Mouse (Mus musculus) hindbrain, embryonic 11.5 days (tissue): ENCODE measurements around the gene Hc. TPM values are rescaled to one million over a fixed set of nuclear protein-coding genes. Genes with fewer than 3 reads are reported as not detected.

Experiments
- ATAC-seq: fragments of 200-750 bp; cut with Nextera tagmentation; 2 replicates; pipeline ENCODE4 v1.8.0; 2017; ENCODE audit warnings: mild to moderate bottlenecking, moderate TSS enrichment, moderate library complexity; ENCODE audit not compliant: low FRiP score
- DNase-seq: peaks from one replicate; pipeline ENCODE4 v3.0.0-alpha.2; 2015; ENCODE audit warnings: low spot score
- H3K27ac ChIP-seq: fragments of 300-500 bp; sonication (generic); 2 replicates; pipeline ENCODE4 v1.5.1; 2014; ENCODE audit warnings: mild to moderate bottlenecking, low read depth, low read length
- H3K27me3 ChIP-seq: fragments of 300-500 bp; sonication (generic); 2 replicates; pipeline ENCODE4 v1.6.1; 2014; ENCODE audit warnings: mild to moderate bottlenecking, low read length, moderate library complexity, mixed read lengths; ENCODE audit not compliant: control insufficient read depth, insufficient read depth
- H3K36me3 ChIP-seq: fragments of 300-500 bp; sonication (generic); 2 replicates; pipeline ENCODE4 v1.6.1; 2014; ENCODE audit warnings: mild to moderate bottlenecking, low read length, moderate library complexity, mixed read lengths; ENCODE audit not compliant: control insufficient read depth, insufficient read depth
- H3K4me1 ChIP-seq: fragments of 300-500 bp; sonication (generic); replicated peaks from 2 replicates; pipeline ENCODE4 v1.6.1; 2014; ENCODE audit warnings: low read length, mixed read lengths; ENCODE audit not compliant: control insufficient read depth, insufficient read depth
- H3K4me2 ChIP-seq: fragments of 300-500 bp; sonication (generic); replicated peaks from 2 replicates; pipeline ENCODE4 v1.6.1; 2014; ENCODE audit warnings: mild to moderate bottlenecking, low read depth, low read length
- H3K4me3 ChIP-seq: fragments of 300-500 bp; sonication (generic); 2 replicates; pipeline ENCODE4 v1.5.1; 2014; ENCODE audit warnings: low read depth, low read length
- H3K9ac ChIP-seq: fragments of 300-500 bp; sonication (generic); 2 replicates; pipeline ENCODE4 v1.6.1; 2014; ENCODE audit warnings: low read depth, low read length
- H3K9me3 ChIP-seq: fragments of 300-500 bp; sonication (generic); 2 replicates; pipeline ENCODE4 v1.6.1; 2016; ENCODE audit warnings: low read length; ENCODE audit not compliant: control insufficient read depth
- WGBS: fragments of 180-500 bp; shearing (Covaris S2); extraction: QIAGEN DNeasy Blood & Tissue Kit; methylation state at CpG from one replicate; pipeline ENCODE4 v1.1.7; 2014; 5-methylcytosine and 5-hydroxymethylcytosine counted together
- polyA plus RNA-seq: library from polyadenylated mRNA; unstranded; fragments of >200 nt; fragmentation: Nextera tagmentation; extraction: Ambion mirVana; gene quantifications from 2 replicates; pipeline ENCODE4 v1.2.1, GENCODE M21; 2014

Hc gene
- polyA plus RNA-seq, 1 experiment from 2014 or later = 0.60 TPM

DNA sequence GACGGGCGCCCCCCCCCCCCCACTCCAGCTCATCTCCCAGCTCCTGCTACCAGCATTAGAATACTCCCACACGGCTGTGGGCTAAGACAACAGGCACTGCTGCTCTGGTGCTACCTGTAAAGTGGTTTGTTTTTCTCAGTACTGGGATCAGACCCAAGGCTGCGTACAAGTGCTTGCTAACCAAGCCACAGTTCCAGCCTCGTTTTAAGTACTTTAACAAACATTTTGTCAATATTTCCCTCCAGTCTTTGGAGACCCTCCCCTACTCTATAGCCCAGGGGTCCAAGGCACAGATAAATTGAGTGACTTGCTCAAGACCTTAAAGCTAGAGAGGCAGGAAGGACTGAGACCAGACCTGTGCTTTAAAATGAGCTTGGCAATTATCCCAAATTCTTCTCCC, 100.8 kb downstream of the Hc start:
- H3K27me3 ChIP-seq = no peaks in the 10 kb centered on the region
- H3K9me3 ChIP-seq = no peaks in the 10 kb centered on the region
- no peak overlapping the region for H3K4me3 ChIP-seq
- H3K27ac ChIP-seq = no peak overlapping the region
- ATAC-seq (no peak), DNase-seq (no peak)
- WGBS = 89% methylated on average over 3 of the region's 5 CpGs
- no peaks in the 10 kb centered on the region for H3K36me3 ChIP-seq
- no peak overlapping the region for H3K9ac ChIP-seq
- H3K4me2 ChIP-seq = no peak overlapping the region
- H3K4me1 ChIP-seq = no peaks in the 10 kb centered on the region

- Histone ChIP-seq H3K9me3 (no peaks in the 10 kb centered on the region), H3K4me1 (no peaks in the 10 kb centered on the region), H3K27me3 (no peaks in the 10 kb centered on the region), H3K27ac (no peak overlapping the region), H3K4me2 (no peak overlapping the region), H3K4me3 (no peak overlapping the region), H3K36me3 (no peaks in the 10 kb centered on the region), H3K9ac (no peak overlapping the region)
- DNase-seq (no peak), ATAC-seq (no peak)
- 89% methylated on average over 7 of the region's 7 CpGs for WGBS
These were observed 102.7 kb downstream of the Hc start for GRCm38 (mm10) chr2:34958582-34958981.

- DNase-seq (no peak), ATAC-seq (no peak)
- Histone ChIP-seq H3K4me2 (no peak overlapping the region), H3K9ac (no peak overlapping the region), H3K36me3 (no peaks in the 10 kb centered on the region), H3K9me3 (no peaks in the 10 kb centered on the region), H3K4me1 (no peaks in the 10 kb centered on the region), H3K27me3 (no peaks in the 10 kb centered on the region), H3K4me3 (no peak overlapping the region), H3K27ac (no peak overlapping the region)
- WGBS = 73% methylated on average over 7 of the region's 7 CpGs
These were observed 103.2 kb downstream of the Hc start for GRCm38 (mm10) chr2:34958036-34958435.

DNA sequence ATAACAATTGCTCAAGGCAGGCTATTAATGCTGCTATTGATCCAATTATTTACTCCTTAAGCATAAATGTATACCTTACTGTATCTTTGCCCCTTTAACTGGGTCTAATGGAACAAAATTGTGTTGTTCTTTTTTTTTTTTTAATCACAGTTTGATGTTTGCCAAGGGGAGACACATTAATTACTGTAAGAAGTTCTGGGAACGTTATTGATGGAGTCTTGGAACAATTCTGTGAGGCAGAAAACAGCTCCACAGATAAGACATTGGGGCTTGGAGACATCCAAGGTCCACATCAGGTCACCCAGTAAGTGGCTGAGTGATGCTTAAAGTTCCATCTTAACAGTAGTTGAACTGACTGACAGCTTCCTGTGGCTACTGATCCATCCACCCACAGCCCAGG, 103.8 kb downstream of the Hc start:
- Histone ChIP-seq H3K4me2 (no peak overlapping the region), H3K9ac (no peak overlapping the region), H3K4me3 (no peak overlapping the region), H3K27ac (no peak overlapping the region), H3K36me3 (no peaks in the 10 kb centered on the region), H3K27me3 (no peaks in the 10 kb centered on the region), H3K4me1 (no peaks in the 10 kb centered on the region), H3K9me3 (no peaks in the 10 kb centered on the region)
- WGBS = 85% methylated on average over 1 of the region's 1 CpGs
- ATAC-seq = no peak
- DNase-seq = no peak

DNA sequence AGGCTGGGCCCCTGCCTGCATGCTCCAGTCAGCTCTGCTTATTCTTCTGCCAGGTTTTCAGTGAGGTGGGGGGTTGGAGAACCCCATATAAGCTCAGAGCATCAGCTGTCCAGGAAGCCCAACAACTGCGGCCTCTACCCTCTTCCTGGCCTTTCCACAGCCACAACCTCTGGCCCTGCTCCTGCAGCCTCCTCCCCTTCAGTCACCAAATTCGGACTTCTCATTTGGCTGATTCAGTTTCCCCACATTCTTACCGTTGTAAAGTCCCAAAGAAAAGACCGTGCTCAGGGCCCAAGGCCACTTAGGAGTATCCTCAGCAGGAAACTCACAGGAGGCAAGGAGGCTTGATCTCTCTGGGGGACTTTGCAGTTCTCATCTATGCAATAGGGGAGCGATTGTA, 104.3 kb downstream of the Hc start:
- Histone ChIP-seq H3K9me3 (no peaks in the 10 kb centered on the region), H3K27ac (no peak overlapping the region), H3K4me1 (no peaks in the 10 kb centered on the region), H3K27me3 (no peaks in the 10 kb centered on the region), H3K4me2 (no peak overlapping the region), H3K4me3 (no peak overlapping the region), H3K36me3 (no peaks in the 10 kb centered on the region), H3K9ac (no peak overlapping the region)
- ATAC-seq (no peak), DNase-seq (no peak)
- 72% methylated on average over 5 of the region's 5 CpGs for WGBS

DNA sequence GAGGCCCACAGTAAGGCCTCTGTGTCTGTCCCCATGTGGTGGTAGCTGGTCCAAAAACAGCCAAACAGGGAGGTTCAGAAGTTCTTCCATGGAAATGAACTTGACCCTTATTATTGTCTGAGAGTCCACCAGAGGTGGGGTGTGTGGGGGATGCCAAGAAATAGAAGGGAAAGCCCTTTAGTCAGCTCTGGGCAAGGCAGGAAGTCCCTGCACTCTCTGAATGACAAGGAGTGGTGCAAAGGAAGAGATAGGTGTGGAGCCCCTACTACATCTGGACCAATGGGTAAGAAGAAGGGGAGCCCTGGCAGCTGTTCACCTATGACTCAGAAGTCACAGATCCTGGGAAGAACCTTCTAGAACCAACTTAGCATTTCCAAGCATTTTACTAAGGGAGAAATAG, 106.9 kb downstream of the Hc start:
- no peaks in the 10 kb centered on the region for H3K4me1 ChIP-seq
- H3K9me3 ChIP-seq = no peaks in the 10 kb centered on the region
- H3K9ac ChIP-seq = no peak overlapping the region
- no peak overlapping the region for H3K4me3 ChIP-seq
- ATAC-seq (no peak), DNase-seq (no peak)
- no peaks in the 10 kb centered on the region for H3K36me3 ChIP-seq
- H3K4me2 ChIP-seq = no peak overlapping the region
- no peak overlapping the region for H3K27ac ChIP-seq
- H3K27me3 ChIP-seq = no peaks in the 10 kb centered on the region

DNA sequence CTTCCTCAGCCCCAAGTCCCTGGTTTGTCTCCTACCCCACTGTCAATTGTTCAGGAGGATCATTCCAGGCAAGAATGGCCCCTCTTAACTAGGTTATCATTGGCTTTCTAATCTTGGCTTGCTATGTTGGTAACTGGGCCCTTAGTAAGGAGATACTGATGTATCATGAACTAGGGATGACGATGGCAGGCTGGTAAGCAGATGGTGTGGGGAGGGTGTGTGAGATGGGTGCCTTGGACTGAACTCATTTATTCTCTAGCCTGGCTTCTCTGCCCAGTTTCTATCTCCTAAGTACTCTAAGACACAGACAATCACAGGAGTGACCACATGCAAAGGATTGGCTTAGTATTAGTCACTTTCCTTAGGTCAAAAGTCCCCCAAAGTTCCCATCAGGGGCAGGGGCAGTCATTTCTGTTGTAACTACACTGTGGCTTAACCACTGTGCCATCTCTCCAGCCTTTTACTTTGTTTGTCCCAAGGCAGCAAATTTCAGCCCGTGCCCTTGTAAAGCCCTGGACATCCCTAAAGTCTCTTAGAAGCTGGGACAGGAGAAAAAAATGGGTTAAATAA, 107.6 kb downstream of the Hc start:
- H3K4me3 ChIP-seq = no peak overlapping the region
- no peaks in the 10 kb centered on the region for H3K27me3 ChIP-seq
- ATAC-seq (no peak), DNase-seq (no peak)
- no peak overlapping the region for H3K4me2 ChIP-seq
- no peak overlapping the region for H3K27ac ChIP-seq
- no peaks in the 10 kb centered on the region for H3K36me3 ChIP-seq
- no peaks in the 10 kb centered on the region for H3K9me3 ChIP-seq
- H3K9ac ChIP-seq = no peak overlapping the region
- 80% methylated on average over 2 of the region's 2 CpGs for WGBS
- no peaks in the 10 kb centered on the region for H3K4me1 ChIP-seq

DNA sequence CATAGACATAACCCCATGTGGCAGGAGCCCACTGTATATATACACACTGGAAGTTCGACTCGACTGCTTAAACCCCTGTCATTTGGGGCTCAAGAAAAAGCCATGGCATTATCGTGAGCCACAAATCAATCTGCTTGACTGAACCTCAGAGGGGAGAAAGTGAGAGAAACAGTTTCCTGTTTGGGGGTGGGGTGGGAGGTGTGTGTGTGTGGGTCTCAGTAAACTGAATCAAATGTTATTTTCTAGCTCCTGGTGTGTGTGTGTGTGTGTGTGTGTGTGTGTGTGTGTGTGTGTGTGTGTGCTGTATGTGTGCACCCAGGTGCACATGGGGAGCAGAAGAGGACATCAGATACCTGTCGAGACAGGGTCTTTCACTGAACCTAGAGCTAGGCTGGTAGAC, 108.2 kb downstream of the Hc start:
- no peak overlapping the region for H3K9ac ChIP-seq
- H3K9me3 ChIP-seq = no peaks in the 10 kb centered on the region
- no peak for ATAC-seq
- H3K4me3 ChIP-seq = no peak overlapping the region
- no peak overlapping the region for H3K4me2 ChIP-seq
- H3K36me3 ChIP-seq = no peaks in the 10 kb centered on the region
- no peak overlapping the region for H3K27ac ChIP-seq
- 78% methylated on average over 4 of the region's 4 CpGs for WGBS
- no peaks in the 10 kb centered on the region for H3K27me3 ChIP-seq
- no peak for DNase-seq
- no peaks in the 10 kb centered on the region for H3K4me1 ChIP-seq

DNA sequence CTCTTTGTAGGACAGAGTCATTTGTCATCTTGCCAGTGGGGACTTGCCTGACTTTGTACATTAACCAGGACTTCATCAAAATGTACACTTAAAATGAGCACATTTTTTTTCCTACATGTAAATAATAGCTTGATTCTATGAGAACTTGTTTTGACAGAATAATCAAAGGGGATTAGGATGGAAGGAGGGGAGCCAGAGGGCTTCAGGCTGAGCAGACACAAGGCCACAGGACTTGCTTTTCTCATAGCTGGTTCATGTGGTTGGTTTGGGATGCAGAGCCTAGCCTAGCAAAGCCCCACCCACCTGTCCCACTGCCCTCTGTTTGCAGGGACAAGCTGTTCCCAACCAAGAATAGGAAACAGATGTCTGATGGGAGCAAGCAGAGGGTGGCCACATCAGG, 109.8 kb downstream of the Hc start:
- H3K4me1 ChIP-seq = no peaks in the 10 kb centered on the region
- no peaks in the 10 kb centered on the region for H3K27me3 ChIP-seq
- H3K9me3 ChIP-seq = no peaks in the 10 kb centered on the region
- H3K36me3 ChIP-seq = no peaks in the 10 kb centered on the region
- H3K9ac ChIP-seq = no peak overlapping the region
- no peak for ATAC-seq
- DNase-seq = no peak
- no peak overlapping the region for H3K4me3 ChIP-seq
- H3K27ac ChIP-seq = no peak overlapping the region
- no peak overlapping the region for H3K4me2 ChIP-seq
